Mouse (Mus musculus) CH12.LX (cell line): ENCODE results near the gene BC005537.

Experiments
- CHD1 ChIP-seq: IDR thresholded peaks from 2 replicates; pipeline ENCODE4 v1.6.1; 2012; ENCODE audit warnings: low read depth, low read length, improper control_type of control experiment, inconsistent platforms
- CTCF ChIP-seq, 2 experiments: IDR thresholded peaks in 1 of 2; conservative IDR thresholded peaks in 1 of 2; 2 replicates each; pipeline ENCODE4 v1.5.1; 2011 to 2012; ENCODE audit warnings: low read depth in 2 of 2, low read length in 2 of 2, improper control_type of control experiment in 1 of 2, inconsistent platforms in 1 of 2, mild to moderate bottlenecking in 1 of 2, moderate library complexity in 1 of 2
- POLR2A ChIP-seq: IDR thresholded peaks from 2 replicates; pipeline ENCODE4 v1.6.1; 2011; ENCODE audit warnings: low read depth, mild to moderate bottlenecking, improper control_type of control experiment, low read length
- ZC3H11A ChIP-seq: IDR thresholded peaks from 2 replicates; pipeline ENCODE4 v1.6.1; 2012; ENCODE audit warnings: low read depth, mild to moderate bottlenecking, inconsistent platforms, low read length, improper control_type of control experiment
- ZMIZ1 ChIP-seq: IDR thresholded peaks from 2 replicates; pipeline ENCODE4 v1.6.1; 2012; ENCODE audit warnings: low read depth, mild to moderate bottlenecking, inconsistent platforms, low read length, improper control_type of control experiment

GRCm38 (mm10) chr13:24801308-24801921 is at the start of gene BC005537:
- TF ChIP-seq CHD1 (no peak), CTCF (conservative IDR thresholded peaks at IDR 0.05 in 1 of 2, IDR thresholded peaks at IDR 0.05 in 1 of 2; ENCODE audit: low read depth in 2 of 2, low read length in 2 of 2) (no peak), ZC3H11A (no peak), POLR2A (no peak), ZMIZ1 (no peak)
